Mouse (Mus musculus): ENCODE measurements around the gene Jsrp1. TPM values are rescaled to one million over a fixed set of nuclear protein-coding genes. Genes with fewer than 3 reads are reported as not detected.

The Jsrp1 gene
- polyA plus RNA-seq (2014; fragmentation: Nextera tagmentation; extraction: Ambion mirVana) = 0.45 and 1.4 TPM in 2 replicates

GRCm38 (mm10) chr10:80813366-80813765 is at the start of gene Jsrp1:
Gene Jsrp1 (minus strand): TSS chr10:80813498.
- no peaks in the 10 kb centered on the region for H3K27me3 ChIP-seq (ENCODE audit: control insufficient read depth, insufficient read depth, low read length)
- no peak within 1 kb of the TSS for H3K4me2 ChIP-seq (replicated peaks; ENCODE audit: low read depth, low read length)
- ATAC-seq (ENCODE audit: insufficient number of reproducible peaks, insufficient read depth, low FRiP score, low read depth) = no peak
- WGBS = 86% methylated on average over 4 of the region's 4 CpGs
- no peak within 1 kb of the TSS for H3K27ac ChIP-seq (ENCODE audit: low read length)
- H3K9ac ChIP-seq (replicated peaks; ENCODE audit: low read depth, low read length) = no peak within 1 kb of the TSS
- H3K4me3 ChIP-seq (ENCODE audit: low read depth, low read length) = no peak within 1 kb of the TSS
- peaks cover 10% of the 10 kb centered on the region; the same call in 1 of the 2 replicates for H3K4me1 ChIP-seq (ENCODE audit: control insufficient read depth, insufficient read depth, low read length)
- no peaks in the 10 kb centered on the region for H3K36me3 ChIP-seq (ENCODE audit: control insufficient read depth, insufficient read depth, low read length)
- no peaks in the 10 kb centered on the region for H3K9me3 ChIP-seq (ENCODE audit: control insufficient read depth, low read depth, low read length)

- Histone ChIP-seq H3K4me2 (replicated peaks; ENCODE audit: low read depth, low read length) (no peak overlapping the region), H3K27ac (ENCODE audit: low read length) (no peak overlapping the region), H3K27me3 (ENCODE audit: control insufficient read depth, insufficient read depth, low read length) (no peaks in the 10 kb centered on the region), H3K4me3 (ENCODE audit: low read depth, low read length) (no peak overlapping the region), H3K9ac (replicated peaks; ENCODE audit: low read depth, low read length) (no peak overlapping the region), H3K36me3 (ENCODE audit: control insufficient read depth, insufficient read depth, low read length) (peaks cover 17% of the 10 kb centered on the region), H3K9me3 (ENCODE audit: control insufficient read depth, low read depth, low read length) (no peaks in the 10 kb centered on the region), H3K4me1 (ENCODE audit: control insufficient read depth, insufficient read depth, low read length) (no peaks in the 10 kb centered on the region)
- 92% methylated on average over 5 of the region's 5 CpGs for WGBS
- ATAC-seq (ENCODE audit: insufficient number of reproducible peaks, insufficient read depth, low FRiP score, low read depth) = no peak
Observed at GRCm38 (mm10) chr10:80862305-80862704, 49.0 kb upstream of the Jsrp1 start.

- H3K27me3 ChIP-seq (ENCODE audit: control insufficient read depth, insufficient read depth, low read length) = no peaks in the 10 kb centered on the region
- 60% methylated on average over 7 of the region's 7 CpGs for WGBS
- H3K27ac ChIP-seq (ENCODE audit: low read length) = peak overlapping the region; percentile 28; the same call in 1 of the 2 replicates
- H3K4me2 ChIP-seq (replicated peaks; ENCODE audit: low read depth, low read length) = no peak overlapping the region
- peaks cover 21% of the 10 kb centered on the region for H3K4me1 ChIP-seq (ENCODE audit: control insufficient read depth, insufficient read depth, low read length)
- H3K9me3 ChIP-seq (ENCODE audit: control insufficient read depth, low read depth, low read length) = no peaks in the 10 kb centered on the region
- H3K9ac ChIP-seq (replicated peaks; ENCODE audit: low read depth, low read length) = no peak overlapping the region
- H3K36me3 ChIP-seq (ENCODE audit: control insufficient read depth, insufficient read depth, low read length) = peaks cover 6% of the 10 kb centered on the region
- no peak for ATAC-seq (ENCODE audit: insufficient number of reproducible peaks, insufficient read depth, low FRiP score, low read depth)
- no peak overlapping the region for H3K4me3 ChIP-seq (ENCODE audit: low read depth, low read length)
Observed at GRCm38 (mm10) chr10:80858350-80858935, 45.1 kb upstream of the Jsrp1 start.

GRCm38 (mm10) chr10:80857848-80858247 is 44.5 kb upstream of the Jsrp1 start:
- Histone ChIP-seq H3K27me3 (ENCODE audit: control insufficient read depth, insufficient read depth, low read length) (no peaks in the 10 kb centered on the region), H3K4me3 (ENCODE audit: low read depth, low read length) (no peak overlapping the region), H3K9ac (replicated peaks; ENCODE audit: low read depth, low read length) (0 out of 2 replicates have a peak overlapping the region, but pooled peaks have one; percentile 4), H3K36me3 (ENCODE audit: control insufficient read depth, insufficient read depth, low read length) (peaks cover 9% of the 10 kb centered on the region), H3K4me1 (ENCODE audit: control insufficient read depth, insufficient read depth, low read length) (peaks cover 21% of the 10 kb centered on the region), H3K27ac (ENCODE audit: low read length) (peak overlapping the region; percentile 28; the same call in 1 of the 2 replicates), H3K4me2 (replicated peaks; ENCODE audit: low read depth, low read length) (0 out of 2 replicates have a peak overlapping the region, but pooled peaks have one; percentile 3), H3K9me3 (ENCODE audit: control insufficient read depth, low read depth, low read length) (no peaks in the 10 kb centered on the region)
- no peak; the same call in 1 of the 2 replicates for ATAC-seq (ENCODE audit: insufficient number of reproducible peaks, insufficient read depth, low FRiP score, low read depth)
- 50% methylated on average over 3 of the region's 3 CpGs for WGBS

- H3K27me3 ChIP-seq (ENCODE audit: control insufficient read depth, insufficient read depth, low read length) = no peaks in the 10 kb centered on the region
- 56% methylated on average over 8 of the region's 8 CpGs for WGBS
- peaks cover 21% of the 10 kb centered on the region for H3K4me1 ChIP-seq (ENCODE audit: control insufficient read depth, insufficient read depth, low read length)
- H3K4me2 ChIP-seq (replicated peaks; ENCODE audit: low read depth, low read length) = 0 out of 2 replicates have a peak overlapping the region, but pooled peaks have one; percentile 3
- peak overlapping the region; percentile 28; the same call in 1 of the 2 replicates for H3K27ac ChIP-seq (ENCODE audit: low read length)
- H3K9ac ChIP-seq (replicated peaks; ENCODE audit: low read depth, low read length) = no peak overlapping the region
- no peak for ATAC-seq (ENCODE audit: insufficient number of reproducible peaks, insufficient read depth, low FRiP score, low read depth)
- H3K4me3 ChIP-seq (ENCODE audit: low read depth, low read length) = no peak overlapping the region
- no peaks in the 10 kb centered on the region for H3K9me3 ChIP-seq (ENCODE audit: control insufficient read depth, low read depth, low read length)
- peaks cover 9% of the 10 kb centered on the region for H3K36me3 ChIP-seq (ENCODE audit: control insufficient read depth, insufficient read depth, low read length)
Observed at GRCm38 (mm10) chr10:80857386-80857785, 44.1 kb upstream of the Jsrp1 start.

GRCm38 (mm10) chr10:80856908-80857307 is 43.6 kb upstream of the Jsrp1 start:
- 69% methylated on average over 5 of the region's 5 CpGs for WGBS
- no peak for ATAC-seq (ENCODE audit: insufficient number of reproducible peaks, insufficient read depth, low FRiP score, low read depth)
- Histone ChIP-seq H3K4me2 (replicated peaks; ENCODE audit: low read depth, low read length) (no peak overlapping the region), H3K4me3 (ENCODE audit: low read depth, low read length) (no peak overlapping the region), H3K4me1 (ENCODE audit: control insufficient read depth, insufficient read depth, low read length) (peaks cover 21% of the 10 kb centered on the region), H3K27me3 (ENCODE audit: control insufficient read depth, insufficient read depth, low read length) (no peaks in the 10 kb centered on the region), H3K27ac (ENCODE audit: low read length) (no peak overlapping the region), H3K9me3 (ENCODE audit: control insufficient read depth, low read depth, low read length) (no peaks in the 10 kb centered on the region), H3K36me3 (ENCODE audit: control insufficient read depth, insufficient read depth, low read length) (peaks cover 13% of the 10 kb centered on the region), H3K9ac (replicated peaks; ENCODE audit: low read depth, low read length) (no peak overlapping the region)

- no peaks in the 10 kb centered on the region for H3K27me3 ChIP-seq (ENCODE audit: control insufficient read depth, insufficient read depth, low read length)
- H3K27ac ChIP-seq (ENCODE audit: low read length) = no peak overlapping the region
- H3K4me2 ChIP-seq (replicated peaks; ENCODE audit: low read depth, low read length) = peak overlapping the region; percentile 97; the same call in 1 of the 2 replicates
- ATAC-seq (ENCODE audit: insufficient number of reproducible peaks, insufficient read depth, low FRiP score, low read depth) = no peak
- peaks cover 20% of the 10 kb centered on the region for H3K36me3 ChIP-seq (ENCODE audit: control insufficient read depth, insufficient read depth, low read length)
- peaks cover 21% of the 10 kb centered on the region for H3K4me1 ChIP-seq (ENCODE audit: control insufficient read depth, insufficient read depth, low read length)
- H3K4me3 ChIP-seq (ENCODE audit: low read depth, low read length) = peak overlapping the region; percentile 75; the same call in 1 of the 2 replicates
- 0 out of 2 replicates have a peak overlapping the region, but pooled peaks have one; percentile 70 for H3K9ac ChIP-seq (replicated peaks; ENCODE audit: low read depth, low read length)
- no peaks in the 10 kb centered on the region for H3K9me3 ChIP-seq (ENCODE audit: control insufficient read depth, low read depth, low read length)
- WGBS = 57% methylated on average over 3 of the region's 3 CpGs
Observed at GRCm38 (mm10) chr10:80856267-80856666, 43.0 kb upstream of the Jsrp1 start.

- ATAC-seq (ENCODE audit: insufficient number of reproducible peaks, insufficient read depth, low FRiP score, low read depth) = no peak
- Histone ChIP-seq H3K4me2 (replicated peaks; ENCODE audit: low read depth, low read length) (peak overlapping the region; percentile 97), H3K27me3 (ENCODE audit: control insufficient read depth, insufficient read depth, low read length) (no peaks in the 10 kb centered on the region), H3K9ac (replicated peaks; ENCODE audit: low read depth, low read length) (peak overlapping the region; percentile 70), H3K36me3 (ENCODE audit: control insufficient read depth, insufficient read depth, low read length) (peaks cover 23% of the 10 kb centered on the region), H3K27ac (ENCODE audit: low read length) (no peak overlapping the region), H3K9me3 (ENCODE audit: control insufficient read depth, low read depth, low read length) (no peaks in the 10 kb centered on the region), H3K4me1 (ENCODE audit: control insufficient read depth, insufficient read depth, low read length) (peaks cover 21% of the 10 kb centered on the region), H3K4me3 (ENCODE audit: low read depth, low read length) (peak overlapping the region; percentile 75)
- WGBS = 18% methylated on average over 11 of the region's 11 CpGs
Observed at GRCm38 (mm10) chr10:80855749-80856073, 42.4 kb upstream of the Jsrp1 start.
